Mouse (Mus musculus) hindbrain, postnatal 0 days (tissue): ENCODE data around the gene Dusp2. TPM values are rescaled to one million over a fixed set of nuclear protein-coding genes. Genes with fewer than 3 reads are reported as not detected.

Experiments
- ATAC-seq: fragments of 200-750 bp; cut with Nextera tagmentation; 2 replicates; pipeline ENCODE4 v1.8.0; 2017; ENCODE audit warnings: mild to moderate bottlenecking, moderate TSS enrichment, moderate library complexity
- DNase-seq: peaks from one replicate; pipeline ENCODE4 v3.0.0-alpha.2; 2015; ENCODE audit warnings: low spot score
- H3K27ac ChIP-seq: fragments of 300-500 bp; sonication (generic); 2 replicates; pipeline ENCODE4 v1.5.1; 2014; ENCODE audit warnings: mild to moderate bottlenecking
- H3K27me3 ChIP-seq: fragments of 300-500 bp; sonication (generic); 2 replicates; pipeline ENCODE4 v1.6.1; 2014; ENCODE audit warnings: low read length, mixed read lengths; ENCODE audit not compliant: insufficient read depth
- H3K36me3 ChIP-seq: fragments of 300-500 bp; sonication (generic); 2 replicates; pipeline ENCODE4 v1.6.1; 2014; ENCODE audit warnings: low read length, mixed read lengths; ENCODE audit not compliant: insufficient read depth
- H3K4me1 ChIP-seq: fragments of 300-500 bp; sonication (generic); 2 replicates; pipeline ENCODE4 v1.6.1; 2014; ENCODE audit warnings: antibody characterized with exemption, low read length, mixed read lengths; ENCODE audit not compliant: insufficient read depth
- H3K4me2 ChIP-seq: fragments of 300-500 bp; sonication (generic); 2 replicates; pipeline ENCODE4 v1.6.1; 2014; ENCODE audit warnings: low read depth, mild to moderate bottlenecking, low read length, moderate library complexity, mixed read lengths
- H3K4me3 ChIP-seq: fragments of 300-500 bp; sonication (generic); 2 replicates; pipeline ENCODE4 v1.5.1; 2014; ENCODE audit warnings: low read length
- H3K9ac ChIP-seq: fragments of 300-500 bp; sonication (generic); replicated peaks from 2 replicates; pipeline ENCODE4 v1.6.1; 2014; ENCODE audit warnings: mild to moderate bottlenecking, low read length, moderate library complexity, mixed read lengths
- H3K9me3 ChIP-seq: fragments of 300-500 bp; sonication (generic); 2 replicates; pipeline ENCODE4 v1.6.1; 2016; ENCODE audit warnings: low read length, mixed read lengths
- CTCF ChIP-seq: IDR thresholded peaks from 2 replicates; pipeline ENCODE4 v1.5.1; 2016; ENCODE audit warnings: antibody characterized with exemption, control low read depth, low read depth
- WGBS: fragments of 180-500 bp; shearing (Covaris S2); extraction: QIAGEN DNeasy Blood & Tissue Kit; methylation state at CpG from one replicate; pipeline ENCODE4 v1.1.7; 2014; 5-methylcytosine and 5-hydroxymethylcytosine counted together
- polyA plus RNA-seq: library from polyadenylated mRNA; unstranded; fragments of >200 nt; fragmentation: Nextera tagmentation; extraction: Ambion mirVana; gene quantifications from 2 replicates; pipeline ENCODE4 v1.2.1, GENCODE M21; 2015
- total RNA-seq: library from RNA; depleted of rRNA; stranded (reverse); fragments of >200 nt; gene quantifications from 2 replicates; pipeline ENCODE4 v1.2.3, GENCODE M21; 2014

Dusp2 gene
- total and polyA plus RNA-seq, 2 experiments from 2014 or later = 8.7 to 19.9 TPM

GRCm38 (mm10) chr2:127322671-127323285 lies 13.2 kb upstream of the Dusp2 start:
- Histone ChIP-seq H3K9me3 (no peaks in the 10 kb centered on the region), H3K27ac (no peak overlapping the region), H3K4me1 (no peaks in the 10 kb centered on the region), H3K27me3 (no peaks in the 10 kb centered on the region), H3K36me3 (no peaks in the 10 kb centered on the region), H3K9ac (no peak overlapping the region), H3K4me3 (no peak overlapping the region), H3K4me2 (no peak overlapping the region)
- no peak for TF ChIP-seq CTCF
- no peak for DNase-seq
- 73% methylated on average over 6 of the region's 6 CpGs for WGBS
- no peak for ATAC-seq

- no peak overlapping the region for H3K9ac ChIP-seq
These were observed 12.3 kb upstream of the Dusp2 start for GRCm38 (mm10) chr2:127323667-127324066.

GRCm38 (mm10) chr2:127324456-127324855 lies 11.5 kb upstream of the Dusp2 start:
- WGBS = 78% methylated on average over 7 of the region's 7 CpGs
- DNase-seq = no peak
- no peaks in the 10 kb centered on the region for H3K9me3 ChIP-seq
- H3K4me3 ChIP-seq = no peak overlapping the region
- H3K4me1 ChIP-seq = no peaks in the 10 kb centered on the region
- no peaks in the 10 kb centered on the region for H3K36me3 ChIP-seq
- H3K27me3 ChIP-seq = no peaks in the 10 kb centered on the region
- no peak overlapping the region for H3K27ac ChIP-seq
- no peak for ATAC-seq
- no peak for TF ChIP-seq CTCF
- no peak overlapping the region for H3K9ac ChIP-seq
- no peak overlapping the region for H3K4me2 ChIP-seq

More at GRCm38 (mm10) chr2:127323667-127324066, 12.3 kb upstream of the Dusp2 start:
- Histone ChIP-seq H3K4me2 (no peak overlapping the region), H3K36me3 (no peaks in the 10 kb centered on the region), H3K27me3 (no peaks in the 10 kb centered on the region), H3K4me1 (no peaks in the 10 kb centered on the region), H3K27ac (no peak overlapping the region), H3K4me3 (no peak overlapping the region), H3K9me3 (no peaks in the 10 kb centered on the region)
- DNase-seq = no peak
- 91% methylated on average over 1 of the region's 1 CpGs for WGBS
- no peak for TF ChIP-seq CTCF
- ATAC-seq = 0 out of 2 replicates have a peak, but pooled peaks have one; percentile 10

- H3K27ac ChIP-seq = no peak overlapping the region
- WGBS = 77% methylated on average over 12 of the region's 12 CpGs
- no peaks in the 10 kb centered on the region for H3K36me3 ChIP-seq
- no peak for DNase-seq
- TF ChIP-seq CTCF = no peak
- H3K4me3 ChIP-seq = no peak overlapping the region
- no peak for ATAC-seq
- no peak overlapping the region for H3K4me2 ChIP-seq
- no peaks in the 10 kb centered on the region for H3K9me3 ChIP-seq
- H3K27me3 ChIP-seq = no peaks in the 10 kb centered on the region
- no peaks in the 10 kb centered on the region for H3K4me1 ChIP-seq
- no peak overlapping the region for H3K9ac ChIP-seq
These were observed 7.7 kb upstream of the Dusp2 start for GRCm38 (mm10) chr2:127328090-127328851.

- H3K4me1 ChIP-seq = peaks cover 12% of the 10 kb centered on the region
- H3K27me3 ChIP-seq = peaks cover 4% of the 10 kb centered on the region; the same call in 1 of the 2 replicates
- no peaks in the 10 kb centered on the region for H3K36me3 ChIP-seq
- ATAC-seq (no peak), DNase-seq (no peak)
- no peak overlapping the region for H3K4me3 ChIP-seq
- TF ChIP-seq CTCF = no peak
- WGBS = 78% methylated on average over 14 of the region's 14 CpGs
- H3K27ac ChIP-seq = no peak overlapping the region
- no peak overlapping the region for H3K4me2 ChIP-seq
- no peak overlapping the region for H3K9ac ChIP-seq
- no peaks in the 10 kb centered on the region for H3K9me3 ChIP-seq
These were observed 3.0 kb upstream of the Dusp2 start for GRCm38 (mm10) chr2:127332807-127333570.

GRCm38 (mm10) chr2:127333945-127334603 lies 1.9 kb upstream of the Dusp2 start:
- 62% methylated on average over 5 of the region's 5 CpGs for WGBS
- DNase-seq = no peak
- no peak for ATAC-seq
- no peak overlapping the region for H3K4me3 ChIP-seq
- peaks cover 12% of the 10 kb centered on the region for H3K4me1 ChIP-seq
- no peak overlapping the region for H3K27ac ChIP-seq
- H3K27me3 ChIP-seq = peaks cover 4% of the 10 kb centered on the region
- H3K9me3 ChIP-seq = no peaks in the 10 kb centered on the region
- TF ChIP-seq CTCF = no peak
- H3K36me3 ChIP-seq = no peaks in the 10 kb centered on the region
- H3K9ac ChIP-seq = no peak overlapping the region
- H3K4me2 ChIP-seq = no peak overlapping the region
